Mouse (Mus musculus) kidney, postnatal 10 days (tissue): ENCODE data around the gene Pck1.
A peak's percentile ranks its signal among the peaks of the same experiment; 100 is the strongest.

Source experiments
- DNase-seq: peaks from one replicate; pipeline ENCODE4 v3.0.0; 2021; ENCODE audit warnings: mixed read lengths

Pck1 gene

DNA sequence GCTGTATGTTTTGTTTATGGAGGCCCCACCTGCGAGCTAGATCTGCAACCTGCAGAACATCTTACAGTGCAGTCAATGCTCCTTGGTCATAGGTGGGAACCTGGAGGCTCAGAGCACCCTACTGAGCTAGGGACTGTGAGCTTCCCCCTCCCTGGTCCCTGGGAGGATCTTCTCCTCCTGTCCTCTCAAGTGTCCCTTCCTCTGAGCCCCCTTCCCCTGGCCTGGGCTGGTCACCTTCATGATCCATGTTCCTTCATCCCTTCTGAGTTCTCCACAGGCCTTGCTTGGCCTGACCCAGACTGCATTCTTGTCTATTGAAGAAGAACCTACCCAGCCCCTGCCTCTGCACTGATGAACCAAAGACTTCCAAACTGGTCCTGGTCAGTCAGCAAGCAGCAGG is 21.7 kb downstream of the Pck1 start:
- DNase-seq, result peak; percentile 13

DNA sequence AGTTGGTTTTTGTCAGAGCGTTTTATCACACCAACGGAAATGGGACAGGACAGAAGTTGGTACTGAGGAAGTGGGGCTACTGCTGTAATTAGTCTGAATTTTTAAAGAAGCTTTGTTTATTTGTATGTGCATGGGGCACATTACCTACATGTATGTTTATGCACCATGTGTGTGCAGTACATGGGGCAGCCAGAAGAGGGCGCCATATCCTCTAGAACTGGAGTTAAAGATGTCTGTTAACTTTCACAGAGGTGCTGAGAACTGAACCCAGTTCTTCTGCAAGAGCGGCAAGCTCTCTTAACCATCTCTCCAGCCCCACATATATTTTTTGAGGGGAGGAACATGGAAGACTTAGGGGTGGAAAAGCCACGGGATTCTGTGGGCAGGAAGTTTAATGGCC is 22.9 kb downstream of the Pck1 start:
- DNase-seq, result peak; percentile 31

DNA sequence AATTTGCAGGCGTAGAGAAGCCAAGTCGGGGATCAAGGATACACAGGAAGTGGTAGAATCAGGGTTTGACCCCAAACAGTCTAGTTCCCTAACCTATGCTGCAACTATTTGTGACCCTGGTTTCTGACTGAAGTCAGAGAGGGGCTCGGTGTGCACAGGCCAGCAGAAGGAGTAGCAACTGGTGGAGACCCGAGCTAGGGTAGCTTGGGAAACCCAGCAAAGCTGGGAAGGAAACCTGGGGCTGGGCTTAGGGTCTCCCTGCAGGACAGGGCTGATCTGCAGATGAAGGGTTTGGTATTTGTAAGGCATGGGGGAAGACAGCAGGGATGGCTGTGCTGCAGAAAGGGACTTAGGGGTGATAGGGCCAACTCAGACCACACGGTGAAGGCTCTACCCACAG is 24.6 kb downstream of the Pck1 start:
- peak; percentile 9 for DNase-seq

DNA sequence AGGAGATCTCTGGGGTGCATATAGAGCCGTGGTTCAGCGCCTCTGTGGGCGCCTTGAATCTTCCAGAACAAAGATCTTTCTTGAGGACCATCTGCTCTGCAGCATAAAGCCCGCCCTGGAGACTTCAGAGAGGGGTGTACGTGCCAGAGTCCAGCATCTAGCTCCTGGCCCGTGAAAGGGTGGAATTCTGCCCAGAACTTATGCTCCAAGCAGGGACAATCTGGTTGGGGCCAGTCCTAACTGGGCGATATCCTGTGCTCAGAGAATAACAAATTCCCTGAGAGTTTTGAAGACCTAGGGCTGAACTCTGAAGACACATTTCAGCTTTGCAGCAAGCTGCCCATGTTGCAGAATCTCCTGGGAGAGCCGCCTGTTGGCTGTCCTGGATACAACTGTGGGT is 25.1 kb downstream of the Pck1 start:
- DNase-seq, result peak; percentile 89

DNA sequence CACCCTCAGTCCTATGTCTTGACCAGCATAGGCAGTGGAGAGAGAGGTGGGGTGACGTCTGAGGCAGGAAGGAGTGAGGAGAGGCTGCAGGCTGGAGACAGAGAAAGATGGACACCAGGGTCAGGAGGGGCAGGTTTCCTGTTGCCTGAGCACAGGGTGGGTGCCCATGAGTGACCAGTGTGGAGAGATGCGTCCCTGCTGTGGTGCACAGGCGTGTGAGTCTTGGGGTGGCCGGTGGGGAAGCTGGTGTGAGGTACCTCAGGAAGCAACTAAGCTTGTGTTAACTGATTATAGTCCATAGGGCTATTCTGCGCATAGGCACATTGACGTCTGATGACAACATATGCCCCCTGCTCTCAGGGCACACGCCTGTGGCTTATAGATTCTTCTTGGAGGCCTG is 26.2 kb downstream of the Pck1 start:
- peak; percentile 11 for DNase-seq

DNA sequence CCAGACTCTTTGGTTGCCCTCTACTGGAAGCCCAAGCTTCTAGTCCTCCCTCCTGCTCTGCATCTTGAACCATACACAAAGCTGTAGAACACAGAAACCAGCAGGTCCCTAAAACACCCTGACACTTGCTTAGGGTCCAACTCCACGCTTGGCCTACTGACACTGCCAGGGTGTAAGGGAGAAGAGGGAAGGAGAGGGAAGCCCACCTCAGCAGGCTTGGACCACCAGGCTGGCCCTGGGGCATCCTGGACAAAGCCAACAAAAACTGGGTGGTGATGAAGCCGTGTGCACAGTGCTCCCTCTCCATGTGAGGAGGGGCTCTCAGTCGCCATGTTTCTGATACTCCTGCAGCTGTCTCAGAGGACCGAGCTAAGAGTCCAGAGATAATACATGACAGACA is 27.2 kb downstream of the Pck1 start:
- DNase-seq, result no peak

DNA sequence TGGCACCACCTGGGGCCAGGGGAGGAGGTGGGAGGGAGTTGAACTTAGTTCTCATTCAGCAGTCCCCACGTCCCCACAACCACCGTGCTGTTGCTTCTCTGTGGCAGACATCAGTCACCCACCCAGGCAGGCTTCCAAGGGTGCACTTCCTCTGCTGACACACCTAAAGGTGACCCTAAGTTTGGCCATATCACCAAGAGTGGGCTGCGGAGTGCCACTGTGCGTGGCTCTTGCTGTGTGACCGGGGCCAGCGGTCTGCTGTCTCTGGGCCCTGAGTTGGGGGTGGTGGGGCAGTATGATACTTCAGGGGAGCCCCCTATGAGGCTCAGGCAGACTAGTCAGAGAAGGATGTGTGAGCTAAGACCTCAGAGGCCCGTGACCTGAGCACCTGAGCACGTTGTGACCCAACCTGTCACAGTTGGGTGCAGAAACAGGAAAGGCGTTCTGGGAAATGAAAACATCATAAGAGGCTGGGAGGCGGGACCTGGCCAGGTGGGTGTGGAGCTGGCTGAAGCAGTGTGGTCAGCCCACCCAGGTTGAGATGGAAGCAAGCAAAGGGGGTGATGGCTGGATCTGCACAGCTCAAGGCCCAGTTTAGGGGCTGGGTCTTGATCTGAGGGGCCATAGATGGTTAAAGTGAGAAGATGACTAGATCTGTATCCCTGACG is 28.0 kb downstream of the Pck1 start:
- no peak for DNase-seq

DNA sequence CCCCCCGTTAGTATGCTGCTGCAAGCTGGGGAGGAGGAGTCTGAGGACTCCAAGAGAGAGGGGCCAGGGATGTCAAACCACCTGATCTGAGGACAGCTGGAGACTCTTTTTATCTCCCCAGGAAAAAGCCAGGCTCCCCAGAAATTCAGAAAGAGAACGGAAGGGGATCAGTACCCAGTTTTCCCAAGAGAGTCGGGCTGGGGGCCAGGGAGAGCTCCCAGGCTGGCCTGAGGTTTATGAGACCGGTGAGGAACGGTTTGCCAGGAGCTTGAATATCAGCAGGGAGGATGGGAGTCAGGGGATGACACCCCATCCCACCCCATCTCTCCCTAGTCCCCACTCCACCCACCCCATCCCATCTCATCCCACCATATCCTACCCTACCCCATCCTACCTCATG is 28.6 kb downstream of the Pck1 start:
- no peak for DNase-seq

DNA sequence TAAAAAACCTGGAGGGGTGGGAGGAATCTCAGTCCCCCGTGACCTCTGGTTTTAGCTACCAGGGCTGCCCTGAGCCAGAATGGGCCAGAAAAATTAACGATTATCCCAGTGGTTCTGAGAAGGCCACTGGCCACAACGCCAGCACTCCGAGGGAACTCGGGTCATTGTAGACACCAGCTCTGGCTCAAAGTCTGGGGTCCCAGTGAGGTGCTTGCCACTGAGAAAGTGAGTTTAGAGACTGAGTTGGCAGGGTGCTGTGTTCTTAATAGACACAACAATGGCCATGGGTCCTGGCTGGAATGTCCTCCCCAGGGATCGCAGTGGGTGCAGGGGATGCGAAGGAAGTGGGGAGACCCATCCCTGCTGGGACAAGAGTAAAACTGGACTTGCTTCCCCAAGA is 29.1 kb downstream of the Pck1 start:
- peak; percentile 49 for DNase-seq

DNA sequence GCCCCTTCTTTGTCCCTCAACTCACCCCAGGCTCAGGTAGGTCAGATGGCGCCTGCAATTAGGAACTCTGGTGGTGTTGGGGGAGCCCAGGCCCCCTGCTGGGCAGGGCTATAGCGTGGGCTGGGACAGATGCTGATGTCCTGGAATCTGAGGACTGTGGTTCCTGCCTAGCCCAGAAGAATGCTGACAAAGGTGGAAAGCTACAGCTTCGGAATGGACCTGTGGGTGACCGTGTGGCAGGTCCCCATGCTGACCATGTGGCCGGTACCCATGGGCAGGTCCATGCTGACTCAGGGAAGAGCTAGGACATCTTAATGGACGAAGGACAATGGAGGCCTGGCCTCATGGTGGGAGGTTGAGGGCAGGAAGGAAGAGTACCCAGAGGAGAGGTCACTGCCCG is 29.9 kb downstream of the Pck1 start:
- DNase-seq, result peak; percentile 8

DNA sequence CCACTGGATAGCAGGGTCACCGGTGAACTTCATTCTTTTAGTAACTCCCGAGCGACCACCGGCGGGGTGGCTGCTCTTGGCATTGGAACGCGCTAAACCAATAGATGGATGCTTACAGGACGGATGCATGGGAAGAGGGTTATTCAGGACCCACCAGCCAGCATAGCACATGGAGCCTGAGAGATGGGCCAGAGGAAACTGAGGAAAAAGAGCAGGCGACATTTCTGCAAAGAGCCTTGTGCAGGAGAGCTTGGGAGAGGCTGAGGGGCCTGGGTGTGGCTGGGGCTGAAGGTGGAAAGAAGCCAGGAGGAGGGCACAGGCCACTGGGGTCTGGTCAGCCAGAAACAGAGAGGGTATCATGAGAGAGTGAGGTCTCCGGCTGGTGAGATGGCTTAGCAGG is 30.5 kb downstream of the Pck1 start:
- peak; percentile 15 for DNase-seq

DNA sequence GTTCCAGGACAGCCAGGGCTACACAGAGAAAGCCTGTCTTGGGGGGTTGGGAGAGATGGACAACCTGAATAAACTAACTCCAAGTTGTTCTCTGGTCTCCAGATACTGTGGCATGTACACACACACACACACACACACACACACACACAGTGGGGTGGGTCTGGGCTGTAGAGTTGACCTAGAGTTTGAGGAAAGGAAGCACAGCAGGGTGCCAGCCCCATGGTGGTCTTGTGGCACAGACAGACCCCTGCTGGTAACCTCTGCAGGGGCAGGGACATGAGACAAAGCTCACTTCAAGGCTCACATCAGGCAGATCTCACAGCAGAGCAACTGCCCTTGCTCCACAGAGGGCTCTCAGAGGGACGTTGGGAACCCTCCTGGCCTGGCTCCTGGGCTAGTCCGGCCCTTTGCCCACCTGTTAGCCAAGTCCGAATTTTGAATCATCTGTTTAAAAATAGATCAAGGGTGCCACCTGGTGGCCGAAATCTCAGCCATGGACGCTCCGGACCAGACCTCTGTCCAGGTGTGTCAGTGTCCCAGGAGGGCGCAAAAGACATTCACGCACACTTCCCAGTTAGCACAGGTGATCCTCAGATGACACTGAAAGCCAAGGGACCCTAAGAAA is 31.1 kb downstream of the Pck1 start:
- peak; percentile 89 for DNase-seq

DNA sequence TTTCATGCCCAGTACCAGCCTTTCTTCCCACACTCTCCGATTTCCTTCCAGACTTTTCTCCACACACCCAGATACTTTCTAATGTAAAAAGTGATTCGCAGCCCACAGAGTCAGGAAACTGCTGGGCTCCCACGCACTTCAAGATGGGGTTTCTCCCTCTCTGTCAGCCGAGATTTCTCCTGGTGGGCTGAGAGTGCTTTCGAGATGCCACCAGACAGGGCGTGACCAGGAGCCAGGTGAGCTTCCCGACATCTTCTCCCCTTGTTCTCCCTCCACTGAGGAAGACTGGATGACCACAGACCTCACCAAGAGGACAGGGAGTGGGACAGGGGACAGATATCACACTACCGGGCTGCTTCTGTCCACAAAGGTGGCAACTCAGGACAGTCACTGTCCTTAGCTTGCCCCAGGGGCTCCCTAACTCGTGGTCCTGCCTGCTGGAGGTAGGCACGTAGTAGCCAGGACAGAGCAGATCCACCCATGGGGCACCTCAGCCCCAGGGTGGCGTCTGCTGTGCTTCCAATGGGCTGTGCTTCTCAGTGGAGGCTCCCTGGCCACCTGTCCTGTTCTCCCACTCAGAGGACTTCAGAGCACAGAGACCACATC is 31.7 kb downstream of the Pck1 start:
- no peak for DNase-seq

DNA sequence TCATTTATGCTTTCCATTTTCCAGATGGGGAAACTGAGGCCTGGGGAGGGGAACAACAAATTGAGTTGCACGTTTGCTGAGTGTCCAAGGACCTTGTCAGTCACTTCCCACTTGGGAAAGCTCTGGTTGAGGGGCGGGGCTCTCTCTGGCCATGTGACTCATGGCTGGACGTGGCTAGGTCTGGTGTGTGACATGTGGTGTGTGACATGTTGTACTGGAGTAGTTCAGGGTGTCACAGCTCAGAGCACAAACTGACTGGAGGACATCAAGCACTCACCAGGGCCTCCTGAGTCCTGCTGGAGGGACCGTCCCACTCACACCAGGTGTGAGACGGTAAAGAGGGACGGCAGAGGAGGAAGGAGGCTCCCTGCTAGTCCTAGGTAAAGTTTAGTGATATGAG is 32.4 kb downstream of the Pck1 start:
- DNase-seq, result no peak

DNA sequence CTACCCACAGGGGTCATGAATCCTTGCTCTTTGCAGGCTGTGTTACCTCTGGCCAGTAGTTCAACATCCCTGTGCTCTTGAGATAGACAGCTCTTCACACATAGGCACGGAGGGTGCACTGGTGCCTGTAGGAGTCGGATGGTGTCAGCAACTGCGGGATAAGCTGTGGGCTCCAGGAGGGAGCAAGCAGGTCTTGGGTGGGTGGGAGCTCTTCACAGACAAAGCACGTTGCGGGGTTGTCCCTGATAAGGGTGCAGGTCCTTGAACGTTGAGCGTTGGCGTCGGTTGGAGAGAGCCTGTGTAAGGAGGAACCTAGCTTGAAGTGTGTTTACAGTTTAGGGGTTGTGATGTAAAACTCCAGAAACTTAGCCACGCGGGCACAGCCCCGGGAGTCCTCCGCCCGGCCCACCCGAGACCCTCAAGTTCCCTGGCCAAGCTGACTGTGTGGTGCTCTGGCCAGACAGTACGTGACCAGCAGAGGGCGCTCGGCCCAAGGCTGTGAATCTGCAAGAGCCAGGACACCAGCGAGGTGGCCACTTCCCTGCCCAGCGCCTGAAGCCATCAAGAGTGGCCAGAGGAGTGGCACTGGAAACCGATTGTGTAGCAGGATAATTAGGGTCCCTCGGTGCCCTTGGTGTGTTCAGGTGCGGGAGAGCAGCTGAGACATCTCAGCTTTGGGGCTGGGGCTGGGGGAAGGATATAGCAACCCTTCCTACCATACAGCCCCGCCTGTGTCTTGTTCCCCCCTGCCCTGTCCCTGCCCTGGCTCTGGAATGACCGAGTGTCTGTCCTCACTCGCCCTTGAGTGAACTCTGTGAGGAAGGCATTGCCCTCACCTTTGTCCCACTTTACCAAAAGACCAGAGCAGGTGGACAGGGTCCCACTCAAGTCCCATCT is 33.4 kb downstream of the Pck1 start:
- peak; percentile 95 for DNase-seq

DNA sequence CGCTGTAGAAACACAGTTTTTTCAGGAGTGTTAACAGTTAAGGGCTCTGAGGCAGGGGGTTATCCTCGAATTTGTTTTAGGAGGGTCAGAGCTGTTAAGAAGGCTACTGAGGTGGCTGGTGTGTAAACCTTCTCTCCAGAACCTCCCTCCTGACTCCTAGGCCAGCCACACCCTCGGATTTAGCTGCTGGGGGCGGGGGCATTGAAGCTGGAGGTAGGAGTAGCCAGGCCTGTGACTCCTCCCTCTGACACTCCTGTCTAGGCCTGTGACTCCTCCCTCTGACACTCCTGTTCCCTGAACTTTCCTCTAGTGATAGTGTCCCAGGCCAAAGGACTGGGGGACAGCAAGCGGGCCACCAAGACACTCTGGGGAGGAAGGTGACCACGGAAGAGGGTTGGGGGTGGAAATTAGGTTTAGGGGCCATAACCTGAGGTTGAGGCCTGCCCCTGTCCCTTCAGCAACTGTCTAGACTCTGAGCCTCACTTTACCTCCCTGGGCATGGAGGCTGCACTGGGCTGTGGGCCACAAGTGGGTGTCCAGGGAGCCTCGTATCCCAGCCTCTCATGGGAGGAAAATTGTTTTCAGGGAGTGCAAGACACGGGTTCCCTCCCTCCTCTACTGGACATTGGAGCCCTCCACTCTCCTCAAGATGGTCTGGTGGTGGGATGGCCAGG is 34.5 kb downstream of the Pck1 start:
- peak; percentile 42 for DNase-seq

DNA sequence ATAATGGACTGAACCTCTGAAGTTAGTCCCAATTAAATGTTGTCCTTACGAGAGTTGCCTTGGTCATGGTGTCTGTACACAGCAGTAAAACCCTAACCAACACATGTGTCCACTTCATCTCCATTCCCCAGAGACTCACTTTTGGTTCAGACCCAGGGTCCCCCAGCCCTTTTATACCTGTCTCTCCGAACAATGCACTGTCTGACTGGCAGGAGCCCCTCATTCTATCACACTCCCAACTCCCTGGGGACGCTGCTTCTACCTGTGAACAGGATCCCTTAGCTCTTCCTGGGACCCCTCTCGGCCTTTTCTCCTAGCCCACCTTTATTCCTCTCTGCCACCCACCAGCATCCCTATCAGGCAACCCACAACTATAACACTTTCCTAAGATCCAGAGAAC is 41.9 kb downstream of the Pck1 start:
- no peak for DNase-seq

DNA sequence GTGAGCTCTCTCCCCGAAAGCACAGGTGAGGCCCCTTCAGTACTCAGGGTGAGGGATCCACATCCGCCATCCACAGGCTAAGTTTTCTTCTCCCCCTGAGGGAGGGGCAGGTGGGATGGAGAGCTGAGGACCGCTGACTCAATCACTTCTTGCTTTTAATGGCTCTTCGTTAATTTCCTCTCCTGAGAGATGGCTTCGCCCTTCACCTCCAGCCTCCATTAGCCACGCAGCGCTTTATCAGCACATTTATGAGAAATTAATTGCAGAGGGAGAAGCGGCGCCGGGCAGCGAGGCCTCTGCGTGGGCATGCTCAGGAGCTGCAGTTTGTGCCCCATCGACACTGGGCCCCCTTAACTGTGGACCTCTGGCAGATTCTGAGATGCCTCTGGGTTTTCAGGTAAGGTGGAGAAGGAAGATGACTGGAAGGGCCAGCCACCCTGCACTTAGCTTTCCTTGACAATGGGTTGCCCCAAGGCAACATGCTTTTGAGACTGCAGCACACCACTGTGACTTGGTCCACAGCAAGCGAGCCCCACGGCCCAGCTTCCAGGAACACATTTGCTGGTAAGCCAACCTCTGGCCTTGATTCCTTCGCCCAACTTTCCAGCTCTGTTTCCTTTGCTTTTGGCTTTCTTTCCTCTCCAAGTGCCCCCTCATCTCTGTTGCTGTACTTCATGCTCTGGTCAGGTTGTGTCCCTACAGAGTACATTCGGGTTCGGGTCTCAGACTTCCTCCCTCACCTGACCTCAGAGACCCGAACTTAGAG is 50.3 kb downstream of the Pck1 start:
- no peak for DNase-seq

DNA sequence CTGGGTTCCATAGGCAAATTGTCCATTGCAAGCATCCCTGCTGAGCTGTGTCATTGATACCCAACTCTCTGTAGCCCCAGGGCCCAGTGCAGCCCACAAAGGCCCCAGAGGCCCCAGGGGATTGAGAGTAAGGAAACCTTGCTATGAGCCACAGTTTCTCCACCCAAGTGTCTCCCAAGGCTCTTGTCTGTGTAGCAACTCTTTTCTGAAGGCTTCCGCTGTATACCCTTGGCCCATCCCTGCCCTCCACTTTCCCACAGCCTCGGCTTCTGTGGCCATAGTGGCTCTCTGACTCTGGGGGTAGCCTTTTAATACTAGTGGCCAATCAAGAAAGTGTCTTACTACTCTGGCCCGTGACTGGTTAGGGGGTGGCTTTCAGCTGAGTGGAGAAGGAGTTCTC is 50.9 kb downstream of the Pck1 start:
- DNase-seq, result no peak

DNA sequence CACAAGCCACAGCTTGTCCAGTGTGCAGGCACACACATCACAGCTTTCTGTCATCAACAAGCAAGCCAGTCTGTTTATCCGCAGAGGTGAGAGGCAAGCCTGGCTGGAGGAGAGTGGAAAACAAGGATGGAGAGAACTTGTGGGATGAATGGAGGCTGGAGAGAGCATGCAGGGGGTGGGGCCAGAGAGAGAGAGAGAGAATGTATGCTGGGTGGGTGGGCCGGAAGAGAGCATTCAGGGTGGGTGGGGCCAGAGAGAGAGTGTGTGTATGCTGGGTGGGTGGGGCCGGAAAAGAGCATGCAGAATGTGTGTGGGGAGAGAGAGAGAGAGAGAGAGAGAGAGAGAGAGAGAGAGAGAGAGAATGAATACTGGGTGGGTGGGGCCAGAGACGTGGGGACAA is 51.8 kb downstream of the Pck1 start:
- no peak for DNase-seq

DNA sequence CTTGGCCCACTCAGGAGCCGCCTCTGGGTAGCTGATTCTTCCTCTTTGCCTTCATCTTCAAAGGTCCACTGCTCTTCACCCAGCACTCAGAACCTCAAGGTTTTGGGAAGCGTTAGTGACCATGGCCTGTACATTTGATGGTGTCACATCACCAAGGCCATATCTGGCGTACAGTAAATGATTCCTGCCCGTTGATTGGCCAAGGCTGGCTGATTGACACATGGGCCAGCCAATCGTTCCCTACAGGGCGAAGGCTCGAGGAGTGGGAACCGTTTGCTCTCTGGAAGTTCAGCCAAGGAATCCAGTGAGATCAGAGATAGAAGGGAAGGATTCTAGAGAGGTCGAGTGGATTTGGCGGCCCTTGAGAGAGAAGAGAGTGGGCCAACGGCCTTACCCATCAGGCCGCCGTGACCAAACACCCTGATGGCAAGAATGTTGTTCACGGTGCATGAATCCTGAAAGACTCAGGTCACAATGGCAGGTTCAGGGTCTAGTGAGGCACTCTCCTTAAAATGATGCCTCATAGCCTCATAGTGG is 52.8 kb downstream of the Pck1 start:
- no peak for DNase-seq

DNA sequence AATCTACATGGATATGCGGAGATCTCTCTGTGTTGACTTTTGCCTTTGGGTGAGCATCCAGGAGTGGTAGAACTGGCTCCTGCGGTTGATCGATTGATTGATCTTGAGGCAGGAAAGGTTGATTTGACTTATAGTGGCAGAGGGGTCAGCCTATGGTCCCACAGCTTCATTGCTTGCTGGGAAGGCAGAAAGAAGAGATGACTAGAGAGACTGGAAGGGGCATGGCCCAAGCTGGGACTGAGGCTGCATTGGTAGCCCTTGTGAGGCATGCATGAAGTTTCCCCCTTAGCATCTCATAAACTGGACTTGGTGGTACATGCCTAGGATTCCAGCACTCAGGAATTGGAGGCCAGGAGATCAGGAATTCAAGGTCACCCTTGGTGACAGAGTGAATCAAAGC is 54.2 kb downstream of the Pck1 start:
- DNase-seq, result no peak
